Mouse (Mus musculus) neural tube, embryonic 12.5 days (tissue): Measurements from ENCODE around the gene Fgf15. TPM values are rescaled to one million over a fixed set of nuclear protein-coding genes. Genes with fewer than 3 reads are reported as not detected.

Experiments used
- ATAC-seq: fragments of 200-750 bp; cut with Nextera tagmentation; 2 replicates; pipeline ENCODE4 v1.8.0; 2017; ENCODE audit warnings: low read depth, mild to moderate bottlenecking, moderate TSS enrichment, moderate library complexity; ENCODE audit not compliant: low FRiP score
- H3K27ac ChIP-seq: fragments of 300-500 bp; sonication (generic); 2 replicates; pipeline ENCODE4 v1.5.1; 2016
- H3K27me3 ChIP-seq: fragments of 300-500 bp; sonication (generic); replicated peaks from 2 replicates; pipeline ENCODE4 v1.6.1; 2016; ENCODE audit warnings: mild to moderate bottlenecking
- H3K36me3 ChIP-seq: fragments of 300-500 bp; sonication (generic); 2 replicates; pipeline ENCODE4 v1.6.1; 2016; ENCODE audit warnings: mild to moderate bottlenecking
- H3K4me1 ChIP-seq: fragments of 300-500 bp; sonication (generic); 2 replicates; pipeline ENCODE4 v1.6.1; 2016
- H3K4me2 ChIP-seq: fragments of 300-500 bp; sonication (generic); replicated peaks from 2 replicates; pipeline ENCODE4 v1.6.1; 2016; ENCODE audit warnings: mild to moderate bottlenecking
- H3K4me3 ChIP-seq: fragments of 300-500 bp; sonication (generic); 2 replicates; pipeline ENCODE4 v1.5.1; 2016
- H3K9ac ChIP-seq: fragments of 300-500 bp; sonication (generic); 2 replicates; pipeline ENCODE4 v1.6.1; 2016; ENCODE audit warnings: mild to moderate bottlenecking
- H3K9me3 ChIP-seq: fragments of 300-500 bp; sonication (generic); 2 replicates; pipeline ENCODE4 v1.6.1; 2016; ENCODE audit warnings: mild to moderate bottlenecking
- WGBS: fragments of 180-500 bp; shearing (Covaris S2); methylation state at CpG from one replicate; pipeline ENCODE4 v1.1.7; 2016; 5-methylcytosine and 5-hydroxymethylcytosine counted together
- polyA plus RNA-seq: library from polyadenylated mRNA; unstranded; fragments of >200 nt; fragmentation: Nextera tagmentation; extraction: Ambion mirVana; gene quantifications from 2 replicates; pipeline ENCODE4 v1.2.1, GENCODE M21; 2016

The Fgf15 gene
- polyA plus RNA-seq, 1 experiment from 2014 or later: 59.1 TPM

DNA sequence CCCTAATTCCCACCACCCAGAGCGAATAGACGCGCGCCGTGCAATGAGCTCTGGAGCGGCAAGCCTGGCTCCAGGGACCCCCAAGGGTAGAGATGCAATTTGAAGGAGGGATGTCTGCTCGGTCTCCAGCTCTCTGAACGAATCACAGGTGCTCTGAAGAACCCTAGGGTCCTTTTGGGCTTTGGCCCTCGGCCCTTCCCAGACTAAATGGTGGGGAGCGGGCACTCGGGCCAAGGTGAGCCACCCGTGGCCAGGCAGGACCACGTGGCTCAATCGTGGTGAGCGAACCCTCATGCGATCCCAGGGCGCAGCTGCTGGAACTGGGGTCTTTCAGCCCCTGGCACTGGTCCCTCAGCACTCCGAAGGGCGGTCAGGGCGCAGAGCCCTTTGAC is 46.4 kb downstream of the Fgf15 start:
- peak overlapping the region; percentile 80 for H3K4me2 ChIP-seq
- ATAC-seq: no peak
- peak overlapping the region; percentile 31 for H3K4me3 ChIP-seq
- H3K36me3 ChIP-seq: no peaks in the 10 kb centered on the region
- WGBS: under 1% methylated on average over 20 of the region's 20 CpGs
- peaks cover 45% of the 10 kb centered on the region for H3K4me1 ChIP-seq
- no peak overlapping the region for H3K27ac ChIP-seq
- no peaks in the 10 kb centered on the region for H3K9me3 ChIP-seq
- H3K27me3 ChIP-seq: peaks cover 27% of the 10 kb centered on the region
- H3K9ac ChIP-seq: 0 out of 2 replicates have a peak overlapping the region, but pooled peaks have one; percentile 35

DNA sequence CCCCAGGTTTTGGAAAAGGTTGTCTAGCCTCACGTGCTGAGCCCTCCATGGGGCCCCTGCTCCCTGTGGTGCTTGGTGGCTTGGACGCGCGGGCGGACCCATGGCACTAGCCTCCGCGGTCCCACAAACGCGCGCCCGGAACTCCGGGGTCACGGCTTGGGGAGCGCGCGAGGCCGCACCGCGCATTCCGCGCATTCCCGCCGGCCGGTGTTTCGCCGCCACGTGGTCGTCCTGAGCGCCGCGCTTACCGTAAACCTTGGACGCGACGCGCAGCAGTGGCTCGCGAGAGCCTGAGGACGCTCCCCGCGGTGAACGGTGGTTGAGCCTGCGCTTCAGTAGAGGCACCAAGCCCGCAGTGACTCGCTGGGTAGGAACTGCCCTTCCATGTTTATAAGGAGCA is 46.9 kb downstream of the Fgf15 start:
- ATAC-seq: 0 out of 2 replicates have a peak, but pooled peaks have one; percentile 5
- Histone ChIP-seq H3K9me3 (no peaks in the 10 kb centered on the region), H3K4me3 (peak overlapping the region; percentile 31), H3K36me3 (no peaks in the 10 kb centered on the region), H3K27me3 (peaks cover 27% of the 10 kb centered on the region), H3K27ac (no peak overlapping the region), H3K4me2 (peak overlapping the region; percentile 80), H3K9ac (0 out of 2 replicates have a peak overlapping the region, but pooled peaks have one; percentile 35), H3K4me1 (peaks cover 42% of the 10 kb centered on the region)
- WGBS: under 1% methylated on average over 45 of the region's 45 CpGs

Other genes with a start within 250 kb of the Fgf15 start
- 3.1 and 3.3 TPM in 2 replicates for gene Ano1, start 144.6 kb upstream of the Fgf15 start, polyA plus RNA-seq
- 0.80 and 1.1 TPM in 2 replicates for gene Fgf3, start 58.4 kb upstream of the Fgf15 start, polyA plus RNA-seq
- gene Fgf4, start 49.2 kb upstream of the Fgf15 start, polyA plus RNA-seq: 0.34 and 0.37 TPM in 2 replicates
- gene LTO1, start 18.6 kb downstream of the Fgf15 start, polyA plus RNA-seq: 34.6 and 36.7 TPM in 2 replicates
- gene Ccnd1, start 43.4 kb downstream of the Fgf15 start, polyA plus RNA-seq: 140 and 159 TPM in 2 replicates